Mouse (Mus musculus) intestine, postnatal 0 days (tissue): ENCODE data around the gene Zfp52. TPM values are rescaled to one million over a fixed set of nuclear protein-coding genes. Genes with fewer than 3 reads are reported as not detected.

Source experiments
- ATAC-seq: fragments of 200-750 bp; cut with Nextera tagmentation; 2 replicates; pipeline ENCODE4 v1.8.0; 2017; ENCODE audit warnings: mild to moderate bottlenecking, moderate TSS enrichment, moderate library complexity
- H3K27ac ChIP-seq: fragments of 300-500 bp; sonication (generic); 2 replicates; pipeline ENCODE4 v1.5.1; 2014; ENCODE audit warnings: mild to moderate bottlenecking, low read depth, low read length, moderate library complexity
- H3K27me3 ChIP-seq: fragments of 300-500 bp; sonication (generic); replicated peaks from 2 replicates; pipeline ENCODE4 v1.6.1; 2014; ENCODE audit warnings: low read length, mixed read lengths; ENCODE audit not compliant: control insufficient read depth, insufficient read depth
- H3K36me3 ChIP-seq: fragments of 300-500 bp; sonication (generic); 2 replicates; pipeline ENCODE4 v1.6.1; 2014; ENCODE audit warnings: mild to moderate bottlenecking, moderate library complexity; ENCODE audit not compliant: control insufficient read depth, insufficient read depth
- H3K4me1 ChIP-seq: fragments of 300-500 bp; sonication (generic); replicated peaks from 2 replicates; pipeline ENCODE4 v1.6.1; 2014; ENCODE audit warnings: antibody characterized with exemption, low read length, mixed read lengths; ENCODE audit not compliant: control insufficient read depth, insufficient read depth
- H3K4me2 ChIP-seq: fragments of 300-500 bp; sonication (generic); replicated peaks from 2 replicates; pipeline ENCODE4 v1.6.1; 2014; ENCODE audit warnings: low read depth, mild to moderate bottlenecking, moderate library complexity
- H3K4me3 ChIP-seq: fragments of 300-500 bp; sonication (generic); 2 replicates; pipeline ENCODE4 v1.5.1; 2014; ENCODE audit warnings: low read depth, low read length
- H3K9ac ChIP-seq: fragments of 300-500 bp; sonication (generic); 2 replicates; pipeline ENCODE4 v1.6.1; 2014; ENCODE audit warnings: mild to moderate bottlenecking, low read depth, low read length
- H3K9me3 ChIP-seq: fragments of 300-500 bp; sonication (generic); 2 replicates; pipeline ENCODE4 v1.6.1; 2016; ENCODE audit warnings: mixed run types; ENCODE audit not compliant: control insufficient read depth
- CTCF ChIP-seq: sonication (generic); IDR thresholded peaks from 2 replicates; pipeline ENCODE4 v1.5.1; 2016; ENCODE audit warnings: low read depth, mild to moderate bottlenecking, control low read depth, antibody characterized with exemption, moderate library complexity
- WGBS: fragments of 180-500 bp; shearing (Covaris S2); extraction: QIAGEN DNeasy Blood & Tissue Kit; methylation state at CpG from one replicate; pipeline ENCODE4 v1.1.7; 2014; 5-methylcytosine and 5-hydroxymethylcytosine counted together
- polyA plus RNA-seq: library from polyadenylated mRNA; unstranded; fragments of >200 nt; fragmentation: Nextera tagmentation; extraction: Ambion mirVana; gene quantifications from 2 replicates; pipeline ENCODE4 v1.2.1, GENCODE M21; 2015

The Zfp52 gene
- polyA plus RNA-seq, 1 experiment from 2014 or later: 2.7 TPM

GRCm38 (mm10) chr17:21579493-21580175 lies 44.3 kb downstream of the Zfp52 start:
- H3K27ac ChIP-seq: no peak overlapping the region
- H3K4me2 ChIP-seq: 0 out of 2 replicates have a peak overlapping the region, but pooled peaks have one; percentile 17
- no peaks in the 10 kb centered on the region for H3K27me3 ChIP-seq
- H3K9me3 ChIP-seq: no peaks in the 10 kb centered on the region
- peak; percentile 79 for TF ChIP-seq CTCF
- H3K9ac ChIP-seq: no peak overlapping the region
- no peaks in the 10 kb centered on the region for H3K4me1 ChIP-seq
- peak; percentile 88 for ATAC-seq
- peaks cover 13% of the 10 kb centered on the region for H3K36me3 ChIP-seq
- 22% methylated on average over 5 of the region's 5 CpGs for WGBS
- H3K4me3 ChIP-seq: no peak overlapping the region

GRCm38 (mm10) chr17:21585521-21585920 lies 50.2 kb downstream of the Zfp52 start:
- no peak for TF ChIP-seq CTCF
- no peaks in the 10 kb centered on the region for H3K27me3 ChIP-seq
- H3K4me2 ChIP-seq: no peak overlapping the region
- WGBS: 100% methylated on average over 2 of the region's 2 CpGs
- H3K9ac ChIP-seq: no peak overlapping the region
- H3K36me3 ChIP-seq: peaks cover 48% of the 10 kb centered on the region
- H3K4me1 ChIP-seq: no peaks in the 10 kb centered on the region
- H3K27ac ChIP-seq: no peak overlapping the region
- no peaks in the 10 kb centered on the region; the same call in 1 of the 2 replicates for H3K9me3 ChIP-seq
- ATAC-seq: no peak
- H3K4me3 ChIP-seq: no peak overlapping the region

Other genes with a start within 250 kb of the Zfp52 start
- not detected in 2 replicates for gene Vmn1r237, start 223.7 kb upstream of the Zfp52 start, polyA plus RNA-seq
- 1.7 and 1.8 TPM in 2 replicates for gene Zfp677, start 151.8 kb upstream of the Zfp52 start, polyA plus RNA-seq
- gene Zfp54, start 112.3 kb upstream of the Zfp52 start, polyA plus RNA-seq: 4.6 and 4.9 TPM in 2 replicates
- 7.8 and 8.3 TPM in 2 replicates for gene Zfp51, start 85.2 kb upstream of the Zfp52 start, polyA plus RNA-seq
- gene Zfp53, start 46.5 kb upstream of the Zfp52 start, polyA plus RNA-seq: 5.8 and 5.9 TPM in 2 replicates
- gene Zfp948, start 31.5 kb downstream of the Zfp52 start, polyA plus RNA-seq: 13.7 and 15.1 TPM in 2 replicates
- 1.9 and 2.0 TPM in 2 replicates for gene Zfp983, start 115.1 kb downstream of the Zfp52 start, polyA plus RNA-seq
- 1.9 and 2.6 TPM in 2 replicates for gene Gm10226, start 156.3 kb downstream of the Zfp52 start, polyA plus RNA-seq
- 2.3 and 2.5 TPM in 2 replicates for gene Zfp760, start 172.2 kb downstream of the Zfp52 start, polyA plus RNA-seq
- gene Zfp229, start 195.3 kb downstream of the Zfp52 start, polyA plus RNA-seq: 2.0 and 2.3 TPM in 2 replicates